Mouse (Mus musculus) spleen, adult 12 weeks (tissue): Measurements from ENCODE around the gene Ttk.
A peak's percentile ranks its signal among the peaks of the same experiment; 100 is the strongest.

Source experiments
- DNase-seq: peaks from one replicate; pipeline ENCODE4 v3.0.0; 2022; ENCODE audit warnings: low spot score

Gene Ttk

DNA sequence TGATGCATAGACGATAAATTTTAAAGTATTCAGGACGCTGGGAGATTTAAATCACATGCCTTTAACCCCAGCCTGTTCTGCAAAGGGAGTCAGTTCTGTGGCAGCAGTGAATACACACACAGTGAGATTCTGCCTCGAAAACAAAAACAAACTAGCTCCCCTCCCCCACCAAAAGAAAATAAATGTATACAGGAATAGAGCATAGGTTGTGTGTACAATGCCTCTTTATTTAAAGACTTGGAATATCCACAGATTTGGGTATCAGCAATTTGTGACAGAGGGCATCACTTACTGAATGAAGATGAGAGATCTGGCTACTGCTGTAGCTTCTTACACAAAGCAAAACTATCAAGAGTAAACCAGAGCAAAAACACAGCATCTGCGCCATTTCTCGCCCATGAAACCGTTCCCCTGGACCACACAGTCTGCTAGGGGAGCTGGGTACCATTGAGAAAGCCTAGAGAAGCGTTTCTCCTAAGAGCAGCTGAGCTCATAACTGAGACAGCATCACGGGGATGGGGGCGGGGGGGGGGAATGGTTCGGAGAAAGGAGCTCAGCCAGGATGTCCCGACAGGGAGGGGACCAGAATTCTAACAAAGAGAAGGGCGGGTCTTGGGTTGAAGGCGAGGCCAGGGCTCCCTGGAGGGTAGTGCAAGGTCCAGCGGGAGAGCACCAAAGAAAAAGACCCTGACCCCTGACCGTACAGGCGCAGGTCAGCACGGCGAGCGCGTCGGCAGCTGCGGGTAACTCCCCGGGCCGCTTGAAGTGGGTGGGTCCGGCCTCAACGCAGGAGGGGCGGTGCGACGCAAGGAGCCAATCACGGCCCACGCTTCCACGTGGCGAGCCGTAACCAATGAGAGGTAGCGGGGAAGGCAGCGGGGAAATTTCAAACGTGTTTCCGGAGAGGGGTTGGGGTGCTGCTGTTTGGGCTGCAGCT, at the start of gene Ttk:
TSS of gene Ttk (plus strand) at position 879 of the 937 bp plus-strand sequence.
- peak; percentile 90 for DNase-seq

DNA sequence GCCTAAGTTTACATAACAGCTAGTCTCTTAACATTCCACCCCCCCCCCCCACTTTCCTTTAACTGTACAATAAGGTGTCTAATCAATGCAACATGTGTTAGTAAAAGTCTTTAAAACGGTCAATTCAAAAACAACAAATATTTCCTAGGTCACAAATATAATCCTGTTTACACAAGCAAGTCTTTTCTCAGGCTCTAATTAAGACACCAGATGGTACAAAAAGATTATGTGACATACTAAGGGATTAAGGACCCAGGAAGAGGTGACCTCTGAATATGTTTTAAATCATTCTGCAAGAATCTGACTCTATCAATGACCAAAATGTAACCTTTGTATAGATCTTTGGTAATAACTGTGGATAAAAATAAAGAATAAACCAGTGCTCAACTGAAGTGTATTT, 49.0 kb upstream of the Ttk start:
- DNase-seq, result no peak

DNA sequence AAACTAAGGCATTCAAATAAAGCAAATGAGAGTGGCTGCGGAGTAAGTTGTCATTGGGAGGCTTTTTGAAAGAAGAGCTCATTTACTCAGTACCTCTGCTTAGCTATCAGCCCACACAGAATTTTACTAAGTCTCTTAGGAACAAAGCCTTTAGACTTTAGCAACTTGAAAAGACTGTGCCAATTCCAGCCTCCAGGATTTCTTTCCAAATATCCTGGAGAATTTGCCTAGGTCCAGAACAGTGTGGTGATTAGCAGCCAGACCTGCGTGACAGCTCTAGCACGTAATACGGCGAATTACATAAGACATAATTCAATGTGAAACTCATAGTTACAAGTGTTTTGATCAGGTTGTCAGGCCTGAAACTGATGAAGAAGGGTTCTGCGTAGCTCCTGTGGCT, 45.2 kb upstream of the Ttk start:
- no peak for DNase-seq

DNA sequence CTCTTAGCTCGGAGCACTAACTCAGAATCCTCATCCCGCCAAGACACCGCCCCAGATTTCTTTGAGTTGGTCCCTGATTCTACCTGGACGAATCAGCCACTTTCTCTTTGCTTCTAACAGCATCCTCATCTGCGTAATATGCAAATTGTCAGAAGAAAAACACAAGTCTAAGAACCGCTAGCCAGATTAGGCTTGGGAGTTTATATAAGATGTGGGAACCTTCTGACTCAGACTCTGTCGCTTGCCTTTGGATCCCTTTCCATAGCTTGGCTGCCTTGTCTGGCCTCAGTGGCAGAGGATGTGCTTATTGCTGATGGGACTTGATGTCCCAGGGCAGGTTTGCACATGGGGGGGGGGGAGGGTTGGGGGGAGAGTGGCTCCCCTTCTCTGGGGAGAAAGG, 37.6 kb upstream of the Ttk start:
- DNase-seq, result no peak

DNA sequence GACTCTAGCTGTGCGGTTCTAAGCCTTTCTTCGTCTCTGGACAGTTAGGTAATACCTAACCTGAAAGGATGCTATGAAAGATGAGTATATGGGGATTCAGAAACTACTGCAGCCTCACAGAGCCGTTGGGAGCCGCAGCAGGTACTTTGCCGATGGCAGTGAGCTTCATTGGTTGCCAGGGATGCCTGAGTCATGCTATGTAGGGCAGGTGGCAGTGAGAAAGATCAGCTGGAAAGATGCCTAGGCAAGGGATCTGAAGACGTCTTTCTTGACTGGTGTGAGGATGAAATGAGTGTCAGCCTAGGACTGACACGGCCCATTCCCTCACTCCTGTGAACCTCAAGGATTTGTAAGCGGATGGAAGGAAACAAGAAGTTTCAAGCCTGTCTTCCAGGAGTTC, 36.6 kb upstream of the Ttk start:
- no peak for DNase-seq

DNA sequence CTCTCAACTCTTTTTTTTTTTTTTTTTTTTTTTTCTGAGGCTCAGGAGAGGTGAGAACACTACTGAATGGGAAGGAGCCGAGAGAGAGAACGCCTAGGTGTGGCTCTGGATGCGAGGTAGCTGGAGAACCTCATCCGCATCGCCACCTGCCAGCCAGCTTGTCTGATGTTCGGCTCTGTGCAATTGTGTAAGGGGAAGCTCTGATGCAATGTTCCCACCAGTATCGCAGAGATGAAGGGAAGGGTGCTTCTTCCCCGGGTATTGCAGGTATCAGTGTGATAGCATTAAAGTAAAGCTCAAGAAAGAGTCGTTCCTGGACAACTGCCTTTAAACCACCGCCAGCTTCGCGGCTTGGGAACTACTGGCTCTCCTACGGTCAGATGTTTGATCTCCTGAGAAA, 30.1 kb upstream of the Ttk start:
- DNase-seq, result no peak

DNA sequence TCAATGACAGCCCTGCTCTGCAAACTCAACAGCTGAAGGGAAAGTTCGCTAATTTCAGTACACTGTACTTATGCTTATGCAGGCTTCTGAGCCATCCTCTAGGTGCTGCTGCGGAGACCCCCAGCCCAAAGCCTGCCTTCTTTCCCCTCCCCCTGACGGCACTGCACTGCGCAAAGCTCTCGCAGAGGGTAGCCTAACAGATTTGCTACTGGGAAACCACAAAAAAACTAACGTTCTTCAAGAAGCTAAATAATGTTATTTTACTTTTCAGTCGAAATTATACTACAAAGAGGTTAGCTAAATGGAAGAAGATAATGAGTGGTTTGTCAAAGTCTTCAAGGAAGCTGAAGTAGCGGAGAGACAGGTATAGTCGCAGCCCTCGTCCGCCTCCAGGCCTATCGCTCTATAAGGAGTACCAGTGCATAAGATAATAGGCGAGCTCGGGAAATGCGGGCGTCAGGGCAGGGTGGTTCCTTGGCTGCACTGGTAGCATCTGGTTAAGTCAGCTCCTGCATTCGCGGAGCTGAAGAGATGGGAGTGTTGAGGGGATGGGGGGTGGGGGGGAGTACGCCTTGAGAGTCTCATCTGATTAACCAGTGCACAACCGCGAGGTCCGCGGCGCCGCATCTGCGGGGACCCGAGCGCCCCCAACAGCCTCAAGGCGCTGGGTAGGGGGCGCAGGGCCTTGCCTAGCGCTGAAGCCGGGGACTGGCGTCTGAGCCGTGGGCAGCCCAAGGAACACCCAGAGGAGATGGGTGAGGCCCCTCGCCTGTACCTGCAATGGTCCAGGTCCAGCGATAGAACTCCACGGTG, 29.1 kb upstream of the Ttk start:
- DNase-seq, result no peak

DNA sequence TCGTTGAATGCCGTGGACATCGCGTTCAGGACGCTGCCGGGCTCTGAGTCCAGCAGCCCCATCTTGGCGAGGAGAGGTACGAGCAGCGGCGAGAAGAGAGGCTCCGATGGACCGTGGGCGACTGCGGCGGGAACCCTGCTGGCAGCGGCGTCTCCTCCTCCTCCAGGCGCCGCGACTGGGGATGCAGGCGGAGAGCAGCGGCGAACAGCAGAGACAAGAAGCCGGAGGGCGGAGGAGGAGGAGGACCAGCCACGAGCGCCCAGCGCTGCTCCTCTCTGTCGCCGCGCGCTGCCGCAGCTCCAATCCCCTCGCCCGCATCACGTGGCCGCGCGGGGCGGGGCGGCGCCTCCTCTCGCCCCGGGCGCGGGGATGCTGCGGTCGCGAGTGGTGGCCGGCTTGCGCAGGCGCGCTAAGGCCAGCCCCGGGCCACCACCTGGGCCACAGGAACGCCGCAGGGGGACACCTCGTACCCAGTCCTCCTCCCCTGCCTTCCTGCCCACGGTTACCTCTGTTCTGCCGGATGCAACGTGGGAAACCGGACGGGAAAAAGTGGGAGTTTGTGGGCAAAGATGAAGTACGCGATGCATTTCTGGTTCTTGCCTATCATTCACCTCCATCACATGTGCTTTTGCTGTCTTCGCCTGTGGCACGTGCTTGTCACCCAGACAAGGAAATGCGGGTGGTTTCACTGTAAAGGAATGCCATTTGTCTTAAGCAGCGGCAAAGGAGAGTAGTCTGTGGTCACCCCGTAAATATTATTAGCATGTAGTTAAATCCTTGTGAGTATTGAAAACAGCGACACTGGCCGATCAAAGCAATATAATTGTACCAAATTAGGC, 28.3 kb upstream of the Ttk start, which contains the start of gene Elovl4:
TSS of gene Elovl4 (minus strand) at position 301 of the 839 bp plus-strand sequence.
- no peak for DNase-seq

DNA sequence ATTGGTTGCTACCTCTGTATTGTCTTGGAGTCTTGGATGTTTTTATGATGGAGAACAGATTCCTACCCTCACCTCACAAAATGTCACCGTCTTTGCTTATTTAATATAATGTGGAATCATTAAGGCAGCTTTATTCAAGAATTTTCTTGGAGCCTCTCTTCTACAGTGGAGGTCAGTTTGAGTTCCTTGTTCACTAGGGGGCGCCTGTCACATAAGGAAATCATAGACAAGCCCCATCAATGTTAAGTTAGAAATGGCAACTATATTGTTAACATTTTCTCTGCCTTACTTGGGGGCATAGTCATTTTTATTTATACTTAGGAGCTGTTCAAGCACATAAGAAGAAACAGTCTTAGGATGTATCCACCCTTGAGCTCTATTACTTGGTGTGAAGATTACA, 26.9 kb upstream of the Ttk start:
- DNase-seq, result no peak

DNA sequence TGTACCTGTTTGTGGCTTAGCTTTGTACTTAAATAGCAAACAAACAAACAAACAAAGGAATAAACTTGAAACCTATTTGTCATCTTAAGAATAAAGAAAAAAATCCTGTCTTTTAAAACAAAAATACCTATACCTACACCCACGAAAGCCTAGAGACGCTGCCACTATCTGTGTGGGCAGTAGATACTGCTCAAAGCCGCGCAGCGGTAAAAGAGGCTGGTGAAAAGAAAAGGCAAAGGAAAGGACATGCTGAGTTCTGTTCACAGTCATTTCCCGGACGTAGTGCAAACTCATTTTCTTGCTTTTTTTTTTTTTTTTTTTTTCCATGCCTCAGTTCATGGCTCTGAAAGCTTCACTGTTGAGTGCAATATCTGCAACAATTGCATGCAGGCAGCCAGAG, 15.3 kb upstream of the Ttk start:
- DNase-seq, result no peak

DNA sequence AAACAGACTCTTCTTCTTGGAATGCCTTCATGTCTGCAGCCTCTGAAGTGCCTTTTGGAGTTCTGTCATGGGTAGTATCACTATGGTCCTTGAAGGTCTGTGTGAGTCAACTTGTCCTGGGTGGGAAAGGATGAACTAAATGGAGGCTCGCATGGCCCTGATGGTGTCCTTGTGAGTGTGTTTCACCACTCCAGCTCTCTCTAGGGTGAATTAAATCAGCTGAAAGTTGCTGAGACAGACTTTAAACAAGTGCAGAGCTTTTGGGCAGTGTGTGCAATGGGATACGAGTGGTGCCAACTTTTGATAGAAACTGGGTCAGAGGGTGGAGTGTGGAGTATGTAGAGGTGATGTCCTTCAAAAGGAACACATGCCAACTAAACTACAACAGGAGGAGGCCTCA, 13.5 kb upstream of the Ttk start:
- no peak for DNase-seq

DNA sequence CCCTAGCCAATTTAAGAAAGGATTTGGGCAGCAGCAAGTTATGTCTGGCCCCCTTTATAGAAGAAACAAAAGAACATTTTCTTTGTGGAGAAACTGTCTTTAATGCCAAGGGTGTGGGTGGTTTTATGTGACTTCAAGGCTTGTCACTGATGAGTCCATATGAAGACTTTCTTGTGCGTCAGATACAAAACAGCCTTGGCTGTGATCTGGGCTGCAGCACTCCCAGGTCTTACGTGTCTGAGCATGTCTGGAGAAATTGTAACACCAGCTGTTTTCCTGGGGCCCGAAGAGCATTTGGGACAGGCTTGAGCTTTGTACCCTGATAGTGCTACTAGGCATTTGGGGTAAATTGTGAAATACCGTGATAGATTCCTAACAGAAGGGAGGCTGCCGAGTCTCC, 11.6 kb upstream of the Ttk start:
- no peak for DNase-seq

DNA sequence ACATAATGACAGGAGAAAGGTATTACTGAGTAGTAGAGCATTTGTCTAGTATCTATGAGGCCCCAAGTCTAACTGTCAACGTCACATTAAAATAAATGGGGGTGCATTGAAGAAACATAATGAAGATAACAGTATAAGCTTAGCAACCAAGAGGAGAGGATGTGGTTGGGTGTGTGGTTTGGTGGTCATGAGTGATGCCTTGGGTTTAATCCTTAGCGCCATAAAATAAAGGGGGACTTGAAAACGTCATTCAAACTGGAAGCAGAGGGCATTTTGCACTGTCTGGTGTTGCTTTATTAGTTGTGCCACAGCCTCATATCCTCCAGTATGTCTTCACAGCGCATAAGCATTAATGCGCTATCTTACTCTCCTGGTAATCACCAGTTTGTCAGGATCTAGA, 4.6 kb upstream of the Ttk start:
- DNase-seq, result no peak

DNA sequence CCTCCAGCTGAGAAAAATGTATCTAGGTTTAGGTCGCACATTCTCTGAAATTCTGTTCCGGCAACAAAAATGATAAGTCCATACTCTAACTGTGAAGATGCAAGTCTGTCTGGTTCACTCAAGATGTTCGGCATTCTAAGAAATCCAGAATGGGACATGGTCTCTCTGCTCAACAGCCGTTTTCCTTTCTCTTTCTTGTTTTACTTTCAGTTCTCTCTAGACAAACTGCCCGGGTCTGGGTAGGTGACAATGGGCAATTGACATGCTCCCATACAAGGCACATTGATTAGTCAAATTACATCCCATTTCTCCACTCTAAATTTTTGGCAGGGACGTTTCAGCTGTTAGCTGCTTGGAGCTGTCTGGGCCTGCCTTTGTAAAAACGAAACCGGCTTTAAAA, 3.3 kb upstream of the Ttk start:
- DNase-seq, result no peak

DNA sequence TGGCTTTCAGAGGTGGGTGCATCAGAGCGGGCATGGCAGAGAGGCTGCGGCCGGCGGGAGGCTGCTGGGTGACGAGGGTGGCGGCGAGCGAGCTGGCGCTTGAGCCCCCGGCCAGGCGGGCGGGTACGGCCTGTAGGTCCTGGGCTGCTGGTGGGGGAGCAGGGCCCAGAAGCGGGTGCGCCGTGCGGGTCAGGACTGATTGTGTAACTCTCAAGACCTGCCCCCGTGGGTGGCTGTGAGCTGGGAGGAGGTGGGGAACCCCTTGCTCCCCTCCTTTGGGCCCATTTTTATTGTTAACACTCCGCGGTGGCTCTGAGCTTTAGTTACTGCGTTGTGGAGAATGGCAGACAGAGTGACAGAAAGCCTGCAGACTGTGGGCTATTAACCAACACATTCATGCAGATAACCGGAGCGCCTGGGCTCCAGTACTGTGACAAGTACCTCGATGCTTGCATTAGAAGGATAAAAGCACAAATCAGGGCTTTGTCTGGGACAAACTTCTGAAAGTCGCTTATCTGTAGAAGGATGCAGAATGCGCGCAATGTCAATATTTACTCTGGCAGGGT, 342 bp downstream of the Ttk start:
- no peak for DNase-seq

DNA sequence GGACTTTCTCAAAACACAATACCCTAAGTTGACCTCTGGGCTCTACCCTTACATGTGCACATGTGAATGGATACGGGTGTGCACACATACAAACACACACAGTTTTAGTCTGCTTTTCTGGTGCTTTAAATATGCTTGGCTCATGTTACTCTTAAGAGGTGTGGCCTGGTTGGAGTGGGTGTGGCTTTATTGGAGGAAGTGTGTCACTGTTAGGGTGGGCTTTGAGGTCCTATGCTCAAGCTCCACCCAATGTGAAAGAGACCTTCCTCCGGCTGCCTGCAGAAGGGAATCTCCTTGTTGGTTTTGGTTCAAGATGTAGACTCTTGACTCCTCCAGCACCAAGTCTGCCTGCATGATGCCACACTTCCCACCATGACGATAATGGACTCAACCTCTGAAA, 18.0 kb downstream of the Ttk start:
- DNase-seq, result no peak

DNA sequence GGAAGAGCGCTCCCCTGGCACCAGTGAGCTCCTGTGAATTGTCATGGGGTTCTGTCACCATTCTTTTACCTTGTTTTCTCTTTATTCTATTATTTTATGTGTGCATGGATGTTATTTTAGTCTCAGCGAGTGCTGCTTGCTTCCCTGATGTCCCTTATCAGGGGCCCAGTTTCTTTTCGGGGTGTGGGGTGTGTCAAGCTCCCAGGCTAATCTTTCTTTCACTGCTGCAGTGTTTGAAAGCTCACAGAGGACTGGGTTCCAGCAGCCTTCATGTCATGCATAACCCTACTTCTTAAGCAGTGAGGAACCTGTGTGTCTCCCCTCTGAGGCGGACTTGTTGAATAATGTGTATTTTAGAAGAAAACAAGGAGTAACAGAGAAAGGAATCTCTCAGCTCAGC, 30.7 kb downstream of the Ttk start:
- DNase-seq, result no peak

DNA sequence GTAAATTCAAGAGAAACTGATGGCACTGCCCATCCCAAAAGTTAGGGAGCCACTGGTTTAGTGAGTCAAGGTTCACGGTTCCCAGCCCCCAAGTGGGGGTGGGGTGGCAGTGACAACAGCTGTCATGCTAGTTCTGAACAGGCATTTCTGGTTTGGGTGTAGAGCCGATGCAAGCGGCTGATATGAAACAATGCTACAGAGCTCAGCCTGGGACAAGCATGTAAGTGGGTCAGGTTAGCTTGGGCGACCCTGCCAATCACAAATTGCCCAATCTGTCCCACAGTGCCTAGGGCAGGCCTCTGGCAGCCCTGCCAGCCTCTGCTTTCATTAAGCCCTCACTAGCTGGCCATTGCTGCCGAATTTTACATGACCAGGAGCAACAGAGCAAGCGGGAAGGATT, 47.7 kb downstream of the Ttk start:
- DNase-seq, result no peak

DNA sequence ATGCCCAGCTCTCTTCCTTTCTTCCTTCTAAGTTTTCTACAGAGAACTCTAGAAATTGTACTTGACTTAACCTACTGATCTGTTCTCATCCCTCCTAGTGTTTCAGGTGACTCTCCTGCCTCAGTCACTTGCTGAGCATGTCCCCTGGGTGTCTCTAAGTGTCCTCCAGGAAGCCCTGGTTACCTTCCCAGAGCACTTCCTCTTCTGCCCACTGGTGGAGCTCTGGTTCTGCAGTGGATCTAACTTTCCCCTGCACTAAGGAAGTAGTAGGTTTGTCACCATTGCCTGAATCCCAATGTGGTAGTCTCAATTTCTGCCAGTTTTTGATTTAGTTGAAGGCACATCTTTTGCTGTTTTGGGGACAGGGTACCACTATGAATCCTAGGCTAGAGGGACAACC, 51.7 kb downstream of the Ttk start:
- no peak for DNase-seq

DNA sequence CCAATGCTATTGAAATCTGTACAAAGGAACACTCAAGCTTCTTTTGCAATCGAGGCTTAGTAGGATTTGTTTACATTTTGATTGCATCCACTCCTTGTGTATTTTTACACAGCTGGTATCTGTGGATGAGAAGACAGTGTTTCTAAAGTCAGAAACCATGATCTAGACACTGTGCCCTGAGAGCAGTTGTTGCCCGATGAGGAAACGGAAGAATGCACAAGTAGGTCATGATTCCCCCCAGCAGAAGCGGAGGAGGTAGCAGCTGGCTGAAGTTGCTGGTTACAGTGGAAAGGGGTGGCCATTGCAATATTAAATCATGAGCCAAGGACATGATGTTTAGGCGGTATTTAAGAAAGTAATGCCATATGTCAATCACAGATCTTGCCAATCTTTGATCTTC, 53.7 kb downstream of the Ttk start:
- no peak for DNase-seq

DNA sequence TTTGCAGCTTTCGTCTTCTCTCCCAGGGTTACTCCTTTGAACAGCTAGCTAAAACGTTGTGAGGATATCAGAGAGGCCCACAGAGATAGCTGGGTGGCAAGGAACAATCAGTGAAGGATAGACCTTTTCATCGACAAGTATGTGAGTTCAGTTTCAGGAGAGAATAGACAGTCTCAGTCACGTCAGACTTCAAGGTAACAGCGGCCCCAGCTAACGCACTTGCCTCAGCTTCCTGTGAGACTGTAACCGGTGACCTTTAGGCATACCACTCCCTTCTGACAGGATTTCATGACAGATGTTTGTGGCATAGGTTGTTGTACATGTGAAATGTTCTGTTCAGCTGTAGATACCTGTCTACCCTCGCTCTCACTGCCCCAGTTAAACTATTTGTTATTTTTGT, 58.6 kb downstream of the Ttk start:
- DNase-seq, result no peak

DNA sequence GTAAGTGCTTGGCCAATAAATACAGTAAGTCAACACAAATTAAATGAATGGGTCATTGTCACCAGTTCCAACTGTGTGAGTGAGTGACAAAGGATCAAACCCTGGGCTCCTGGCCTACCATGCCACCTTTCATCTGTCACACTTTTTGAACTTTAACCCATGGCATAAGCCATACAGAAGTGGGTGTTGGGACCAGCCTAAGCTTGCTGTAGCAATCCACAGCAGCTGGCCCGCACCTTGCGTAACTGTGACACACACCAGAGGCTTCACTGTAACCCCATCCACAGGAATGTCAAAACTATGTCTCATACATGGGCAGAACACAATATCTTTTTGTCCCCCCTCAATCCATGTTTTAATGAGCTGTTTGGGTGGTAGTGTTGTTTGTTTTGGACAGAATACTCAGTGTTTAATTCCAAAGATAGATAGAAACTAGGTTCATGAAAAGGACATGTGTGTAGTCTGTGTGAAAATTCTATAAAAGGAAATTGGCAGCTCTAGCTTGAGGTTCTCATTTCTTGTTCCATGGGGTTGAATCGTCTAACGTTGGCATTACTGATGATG, 59.4 kb downstream of the Ttk start:
- DNase-seq, result no peak
